Mouse (Mus musculus): ENCODE results near the gene Insm2. TPM values are rescaled to one million over a fixed set of nuclear protein-coding genes. Genes with fewer than 3 reads are reported as not detected.

The Insm2 gene
- polyA plus RNA-seq, 1 experiment = not detected

Other genes with a start within 250 kb of the Insm2 start
- 251 and 340 TPM in 2 replicates for gene Psma6, start 215.2 kb upstream of the Insm2 start, polyA plus RNA-seq (2012; ENCODE audit: insufficient read depth, insufficient read length, missing spikeins)
- 29.4 and 35.2 TPM in 2 replicates for gene Nfkbia, start 106.8 kb upstream of the Insm2 start, polyA plus RNA-seq (2012; ENCODE audit: insufficient read depth, insufficient read length, missing spikeins)
- 0.71 and 1.8 TPM in 2 replicates for gene Aldoart2, start 34.2 kb upstream of the Insm2 start, polyA plus RNA-seq (2012; ENCODE audit: insufficient read depth, insufficient read length, missing spikeins)
- gene Ralgapa1, start 221.7 kb downstream of the Insm2 start, polyA plus RNA-seq (2012; ENCODE audit: insufficient read depth, insufficient read length, missing spikeins) = 22.9 and 24.8 TPM in 2 replicates
- gene Brms1l, start 236.9 kb downstream of the Insm2 start, polyA plus RNA-seq (2012; ENCODE audit: insufficient read depth, insufficient read length, missing spikeins) = 15.7 and 16.4 TPM in 2 replicates